Mouse (Mus musculus): ENCODE measurements at regions not wholly inside any gene's neighbourhood (a gene's known extent, or its start where the extent isn't known, plus 50 kb on each side); places are given as distances from the start of the nearest gene placed in this dataset.

DNA sequence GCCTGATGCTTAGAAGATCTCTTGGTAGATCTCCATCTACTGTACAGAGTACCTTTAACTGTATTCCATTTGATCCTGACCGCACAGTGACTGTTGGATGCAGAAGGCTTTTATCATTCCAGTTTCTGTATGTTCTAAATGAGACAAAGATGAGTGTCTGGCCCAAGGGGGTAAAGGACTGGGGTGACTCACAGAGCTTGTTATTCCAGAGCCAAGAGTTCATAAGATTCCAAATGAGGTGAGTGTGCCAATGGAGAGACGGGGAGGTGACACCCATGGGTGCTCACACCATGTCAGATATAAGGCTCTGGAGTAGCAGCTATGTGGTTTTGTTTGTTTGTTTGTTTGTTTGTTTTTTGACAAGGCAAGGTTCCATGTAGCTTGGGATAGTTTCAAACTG is 54.8 kb upstream of the Lclat1 start:
- DNase-seq = no peak

DNA sequence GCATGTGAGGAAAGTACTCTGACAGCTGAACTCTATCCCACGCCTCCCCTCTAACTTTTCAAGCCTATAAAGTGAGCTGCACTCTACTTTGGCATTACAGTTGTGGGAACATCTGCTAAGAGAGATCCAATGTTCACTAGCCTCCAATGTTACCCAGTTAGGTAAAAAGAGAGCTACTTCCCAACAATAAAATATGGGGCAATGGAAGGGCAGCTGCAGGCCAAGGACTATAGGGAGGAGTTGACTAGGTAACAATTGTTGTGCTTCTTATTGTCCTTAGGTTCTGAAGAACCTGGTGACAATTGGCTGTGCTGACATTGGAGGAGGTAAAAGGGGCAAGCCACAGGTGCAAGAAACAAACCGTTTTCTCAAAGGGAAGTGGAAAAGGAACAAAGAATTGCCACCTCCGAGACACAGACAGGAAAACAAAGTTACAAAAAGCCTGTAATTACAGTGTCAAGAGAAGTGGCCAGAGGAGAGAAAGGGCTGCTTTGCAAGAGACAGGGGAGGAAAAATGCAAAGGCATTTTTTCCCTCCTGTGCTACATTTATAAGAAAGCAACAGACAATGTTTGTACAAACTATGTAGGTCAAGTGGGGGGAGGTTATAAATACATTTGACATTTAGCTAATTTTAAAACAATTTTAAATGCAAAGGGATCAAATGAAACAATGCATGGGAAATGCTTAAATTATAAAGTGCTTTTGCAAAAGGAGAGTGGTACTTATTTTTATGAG is 54.1 kb upstream of the Lclat1 start:
- no peak for DNase-seq

GRCm38 (mm10) chr17:73054226-73054625 is 53.6 kb upstream of the Lclat1 start:
- DNase-seq = no peak

GRCm38 (mm10) chr17:73055197-73055596 is 52.6 kb upstream of the Lclat1 start:
- DNase-seq = no peak

GRCm38 (mm10) chr17:73055611-73056010 is 52.2 kb upstream of the Lclat1 start:
- no peak for DNase-seq

GRCm38 (mm10) chr17:73056616-73057015 is 51.2 kb upstream of the Lclat1 start:
- no peak for DNase-seq

Measured in gastrocnemius, postnatal 10 days (tissue).